Mouse (Mus musculus) layer of hippocampus, postnatal 25 days (tissue): ENCODE data around the gene Tmem117. TPM values are rescaled to one million over a fixed set of nuclear protein-coding genes. Genes with fewer than 3 reads are reported as not detected.

Experiments used
- DNase-seq, 2 experiments: peaks; one replicate each; pipeline ENCODE4 v3.0.0; 2022; ENCODE audit warnings: mixed read lengths in 2 of 2, low spot score in 1 of 2; ENCODE audit errors: extremely low spot score in 1 of 2
- total RNA-seq, 2 experiments: library from RNA; stranded (reverse); gene quantifications; 2 replicates each; pipeline ENCODE4 v1.2.3; 2021

Tmem117 gene
- total RNA-seq, 2 experiments from 2014 or later, result 8.2 to 8.5 TPM

GRCm38 (mm10) chr15:95108626-95109025 lies 479.6 kb downstream of the Tmem117 start:
- DNase-seq, result no peak

DNA sequence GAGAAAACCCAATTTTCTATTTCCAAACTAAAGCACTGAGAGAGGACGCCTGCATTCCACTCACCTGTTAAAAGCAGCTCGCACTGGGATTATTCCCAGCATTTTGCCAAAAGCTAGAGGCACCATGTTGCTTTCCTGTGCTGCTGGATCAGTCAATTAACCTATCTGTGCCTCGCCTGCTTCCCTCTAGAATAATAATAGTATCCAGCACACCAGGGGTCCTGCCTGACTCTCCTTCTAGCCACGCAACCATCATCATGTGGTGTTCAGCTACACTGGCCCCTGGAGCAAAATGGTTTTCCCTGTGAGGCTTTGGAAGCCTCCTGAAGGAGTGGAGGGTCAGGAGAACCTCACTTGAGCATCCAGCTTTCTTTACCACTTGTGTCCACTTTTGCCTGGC lies 502.4 kb downstream of the Tmem117 start:
- no peak for DNase-seq

DNA sequence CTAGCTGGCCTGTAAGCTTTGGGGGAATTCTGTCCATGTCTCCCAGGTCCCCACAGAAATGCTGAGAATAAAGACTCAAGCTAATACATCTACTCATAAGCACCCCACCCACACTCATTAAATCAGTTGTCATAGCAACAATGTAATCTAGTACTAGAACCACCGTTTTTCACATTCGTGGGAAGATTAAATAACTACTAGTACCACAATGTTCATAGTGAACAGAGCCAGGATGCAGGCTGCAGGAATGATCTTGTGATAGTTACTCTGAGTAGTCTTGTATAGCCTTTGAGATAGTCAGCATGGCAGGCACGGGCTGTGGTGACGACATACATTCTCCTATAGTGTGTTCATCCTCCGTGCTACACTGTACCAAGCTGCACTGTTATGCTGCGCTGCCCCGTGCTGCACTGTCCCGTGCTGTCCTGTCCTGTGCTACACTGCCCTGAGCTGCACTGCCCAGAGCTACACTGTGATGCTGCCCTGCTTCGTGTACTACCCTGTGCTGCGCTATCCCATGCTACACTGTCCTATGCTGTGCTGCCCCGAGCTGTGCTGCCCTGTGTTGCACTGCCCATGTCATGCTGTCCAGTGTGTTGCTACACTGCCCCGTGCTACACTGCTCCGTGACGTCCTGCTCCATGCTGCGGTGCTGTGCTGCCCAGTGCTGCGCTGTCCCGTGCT lies 507.0 kb downstream of the Tmem117 start:
- no peak for DNase-seq

- no peak for DNase-seq
Measured at GRCm38 (mm10) chr15:95137018-95137810, 508.2 kb downstream of the Tmem117 start.

GRCm38 (mm10) chr15:95138709-95139409 lies 509.8 kb downstream of the Tmem117 start:
- DNase-seq, result no peak

- no peak for DNase-seq
Measured at GRCm38 (mm10) chr15:95144131-95144530, 515.1 kb downstream of the Tmem117 start.

DNA sequence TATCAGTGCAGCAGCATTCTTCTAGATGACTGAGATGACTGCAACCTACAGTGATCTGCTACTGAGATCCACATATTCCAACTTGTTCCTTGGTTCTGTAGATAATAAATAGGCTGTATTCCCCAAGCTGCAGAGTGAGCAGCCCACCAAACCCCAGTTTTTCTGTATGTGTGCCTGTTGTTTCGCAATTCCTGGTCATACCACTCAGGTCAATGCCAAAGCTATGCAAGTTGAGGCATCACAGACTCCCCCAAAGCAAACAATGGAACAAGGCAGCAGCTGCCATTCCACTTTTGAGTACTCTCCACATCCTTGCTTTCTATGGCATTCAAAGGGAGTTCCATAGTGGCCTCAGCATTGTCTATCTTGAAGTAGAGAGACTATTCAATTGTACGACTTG lies 516.1 kb downstream of the Tmem117 start:
- DNase-seq, result no peak

Other genes with a start within 250 kb of the Tmem117 start
- gene Adamts20, start 163.8 kb upstream of the Tmem117 start, total RNA-seq, result 10 to 100 TPM; 11.9 to 13.6 TPM
- gene Pus7l, start 85.7 kb upstream of the Tmem117 start, total RNA-seq, result 1 to 10 TPM; 4.3 to 5.3 TPM
- gene Irak4, start 85.6 kb upstream of the Tmem117 start, total RNA-seq, result 1 to 10 TPM; 2.0 to 2.3 TPM
- 10 to 100 TPM; 49.2 to 53.3 TPM for gene Twf1, start 39.3 kb upstream of the Tmem117 start, total RNA-seq